Comparison of ENCODE assay signal across 16 mouse cellular contexts in genomic region chr2:51584050-51585046, GRCm38 (mm10). TPM values are rescaled to one million over a fixed set of nuclear protein-coding genes. Genes with fewer than 3 reads are reported as not detected.
DNase-seq lines count a peak whose midpoint lies in the region; ATAC-seq lines count a peak whose summit lies in the region.
"Had no signal": no experiment of that assay in that cellular context is flagged by ENCODE, and none has a peak within 500 bp of the region (broad histone marks: within the 10 kb centered on the region; RNA-seq: fewer than 3 reads in every experiment).

No protein-coding gene starts in this region.

- no peak overlapping the region for H3K27ac ChIP-seq in neural tube, embryonic 11.5 days (ENCODE audit: low read depth, low read length)
- H3K27ac ChIP-seq in forebrain, embryonic 12.5 days, result 0 out of 2 replicates have a peak overlapping the region, but pooled peaks have one; percentile 31
- peak overlapping the region; percentile 74 for H3K27ac ChIP-seq in hindbrain, embryonic 14.5 days
- H3K27ac ChIP-seq in neural tube, embryonic 14.5 days (ENCODE audit: low read depth, low read length), result no peak overlapping the region
- H3K27ac ChIP-seq: limb, embryonic 13.5 days had no signal

- peak; percentile 86 for ATAC-seq in neural tube, embryonic 11.5 days (ENCODE audit: insufficient read depth, low FRiP score, low TSS enrichment)
- ATAC-seq in forebrain, embryonic 12.5 days (ENCODE audit: low FRiP score), result peak; percentile 76
- peak; percentile 59; the same call in 1 of the 2 replicates for ATAC-seq in hindbrain, embryonic 14.5 days (ENCODE audit: low FRiP score)
- ATAC-seq in neural tube, embryonic 14.5 days (ENCODE audit: low read depth), result peak; percentile 63; the same call in 1 of the 2 replicates

- DNase-seq in neural tube, embryonic 11.5 days (ENCODE audit: low spot score), result peak; percentile 29
- DNase-seq in neural tube, embryonic 10.5 days (ENCODE audit: extremely low spot score, low spot score), result no peak
- DNase-seq in hindbrain, embryonic 14.5 days (ENCODE audit: low spot score), result peak; percentile 53
- DNase-seq in spleen, postnatal 4 days (ENCODE audit: low spot score in 2 of 2), result no peak
- no peak for DNase-seq in spleen, adult 18-20 months
- DNase-seq: cerebellum, adult 11-12 months; cerebellum, postnatal 36 days; right cerebral cortex, postnatal 25 days; thymus, adult 18-20 months had no signal

- H3K27me3 ChIP-seq in neural tube, embryonic 11.5 days (ENCODE audit: control insufficient read depth, insufficient read depth, low read length), result no peaks in the 10 kb centered on the region
- peaks cover 12% of the 10 kb centered on the region; the same call in 1 of the 2 replicates for H3K27me3 ChIP-seq in forebrain, embryonic 12.5 days
- no peaks in the 10 kb centered on the region for H3K27me3 ChIP-seq in hindbrain, embryonic 14.5 days (ENCODE audit: control insufficient read depth, insufficient read depth, low read length)
- H3K27me3 ChIP-seq in neural tube, embryonic 14.5 days (ENCODE audit: control insufficient read depth, insufficient read depth, low read length), result no peaks in the 10 kb centered on the region
- H3K27me3 ChIP-seq: limb, embryonic 13.5 days had no signal

- no peaks in the 10 kb centered on the region for H3K36me3 ChIP-seq in neural tube, embryonic 11.5 days (ENCODE audit: control insufficient read depth, insufficient read depth, low read length)
- H3K36me3 ChIP-seq in forebrain, embryonic 12.5 days (replicated peaks), result no peaks in the 10 kb centered on the region
- H3K36me3 ChIP-seq in hindbrain, embryonic 14.5 days (replicated peaks; ENCODE audit: control insufficient read depth, insufficient read depth), result no peaks in the 10 kb centered on the region
- H3K36me3 ChIP-seq in neural tube, embryonic 14.5 days (ENCODE audit: control insufficient read depth, insufficient read depth, low read length), result no peaks in the 10 kb centered on the region
- H3K36me3 ChIP-seq: limb, embryonic 13.5 days had no signal

- WGBS in neural tube, embryonic 11.5 days, result 47% methylated on average over 9 of the region's 9 CpGs
- WGBS in forebrain, embryonic 12.5 days, result 33% methylated on average over 9 of the region's 9 CpGs
- WGBS in hindbrain, embryonic 14.5 days, result 26% methylated on average over 9 of the region's 9 CpGs
- WGBS in neural tube, embryonic 14.5 days, result 24% methylated on average over 9 of the region's 9 CpGs

- H3K4me2 ChIP-seq in neural tube, embryonic 11.5 days (ENCODE audit: low read depth), result no peak overlapping the region
- peak overlapping the region; percentile 13; the same call in 1 of the 2 replicates for H3K4me2 ChIP-seq in forebrain, embryonic 12.5 days
- H3K4me2 ChIP-seq in hindbrain, embryonic 14.5 days (replicated peaks), result 0 out of 2 replicates have a peak overlapping the region, but pooled peaks have one; percentile 9
- H3K4me2 ChIP-seq in neural tube, embryonic 14.5 days (ENCODE audit: low read depth, low read length), result no peak overlapping the region
- H3K4me2 ChIP-seq: limb, embryonic 13.5 days had no signal

- H3K9ac ChIP-seq in neural tube, embryonic 11.5 days (ENCODE audit: low read length), result no peak overlapping the region
- H3K9ac ChIP-seq in forebrain, embryonic 12.5 days, result no peak overlapping the region
- no peak overlapping the region for H3K9ac ChIP-seq in hindbrain, embryonic 14.5 days
- no peak overlapping the region for H3K9ac ChIP-seq in neural tube, embryonic 14.5 days (replicated peaks; ENCODE audit: low read depth, low read length)
- H3K9ac ChIP-seq: limb, embryonic 13.5 days had no signal

- H3K9me3 ChIP-seq in neural tube, embryonic 11.5 days (ENCODE audit: control insufficient read depth, low read length), result no peaks in the 10 kb centered on the region
- no peaks in the 10 kb centered on the region for H3K9me3 ChIP-seq in forebrain, embryonic 12.5 days
- no peaks in the 10 kb centered on the region for H3K9me3 ChIP-seq in hindbrain, embryonic 14.5 days (ENCODE audit: control insufficient read depth, low read length)
- no peaks in the 10 kb centered on the region for H3K9me3 ChIP-seq in neural tube, embryonic 14.5 days (ENCODE audit: control insufficient read depth, low read length)
- H3K9me3 ChIP-seq: limb, embryonic 13.5 days had no signal

- H3K4me3 ChIP-seq in neural tube, embryonic 11.5 days (ENCODE audit: low read depth, low read length), result no peak overlapping the region
- no peak overlapping the region for H3K4me3 ChIP-seq in forebrain, embryonic 12.5 days (replicated peaks)
- H3K4me3 ChIP-seq in hindbrain, embryonic 14.5 days (replicated peaks; ENCODE audit: low read length), result no peak overlapping the region
- no peak overlapping the region for H3K4me3 ChIP-seq in neural tube, embryonic 14.5 days (ENCODE audit: low read depth, low read length)
- H3K4me3 ChIP-seq: limb, embryonic 13.5 days had no signal

- peaks cover 4% of the 10 kb centered on the region; the same call in 1 of the 2 replicates for H3K4me1 ChIP-seq in neural tube, embryonic 11.5 days (ENCODE audit: control insufficient read depth, insufficient read depth, low read length)
- peaks cover 16% of the 10 kb centered on the region for H3K4me1 ChIP-seq in forebrain, embryonic 12.5 days
- peaks cover 12% of the 10 kb centered on the region for H3K4me1 ChIP-seq in hindbrain, embryonic 14.5 days (replicated peaks; ENCODE audit: control insufficient read depth, insufficient read depth, low read length)
- no peaks in the 10 kb centered on the region for H3K4me1 ChIP-seq in neural tube, embryonic 14.5 days (ENCODE audit: control insufficient read depth, insufficient read depth, low read length)

RNA-seq across cellular contexts. Expression of gene Tas2r134, which starts 43.0 kb away (rescaled TPM):
- not detected in 2 replicates for polyA plus RNA-seq in neural tube, embryonic 11.5 days (2014; fragmentation: Nextera tagmentation; extraction: Ambion mirVana)
- not detected in 2 replicates for polyA plus RNA-seq in forebrain, embryonic 12.5 days (2016; fragmentation: Nextera tagmentation; extraction: Ambion mirVana)
- not detected in 2 replicates for polyA plus RNA-seq in hindbrain, embryonic 14.5 days (2014; fragmentation: Nextera tagmentation; extraction: Ambion mirVana)
- not detected in 2 replicates for polyA plus RNA-seq in neural tube, embryonic 14.5 days (2014; fragmentation: Nextera tagmentation; extraction: Ambion mirVana)
- polyA plus RNA-seq: gonadal fat pad, adult 2 months; heart, embryonic 14.5 days; kidney, embryonic 14.5 days; limb, embryonic 13.5 days; liver, embryonic 16.5 days had no signal

Comparison
In these comparisons a context has a peak if more than half of its experiments do, and no peak if none do; other contexts are left out.
1. DNase-seq: peak in neural tube, embryonic 11.5 days (single experiment) and hindbrain, embryonic 14.5 days (single experiment); none in neural tube, embryonic 10.5 days (single experiment), spleen, postnatal 4 days (0 of 2) and spleen, adult 18-20 months (0 of 2).
2. H3K27ac ChIP-seq: peak in forebrain, embryonic 12.5 days (single experiment) and hindbrain, embryonic 14.5 days (single experiment); none in neural tube, embryonic 11.5 days (single experiment) and neural tube, embryonic 14.5 days (single experiment).
3. H3K4me2 ChIP-seq: peak in forebrain, embryonic 12.5 days (single experiment) and hindbrain, embryonic 14.5 days (single experiment); none in neural tube, embryonic 11.5 days (single experiment) and neural tube, embryonic 14.5 days (single experiment).
4. Peak in every context shown above with its lines, with median percentiles within 50 percentile points of each other: ATAC-seq.